ENCODE assay signal across 30 mouse cellular contexts in genomic region chr2:60914524-60915280, GRCm38 (mm10). TPM values are rescaled to one million over a fixed set of nuclear protein-coding genes. Genes with fewer than 3 reads are reported as not detected.
DNase-seq lines count a peak whose midpoint lies in the region; ATAC-seq and TF ChIP-seq lines count a peak whose summit lies in the region.
"Had no signal": no experiment of that assay in that cellular context is flagged by ENCODE, and none has a peak within 500 bp of the region (broad histone marks: within the 10 kb centered on the region; RNA-seq: fewer than 3 reads in every experiment).

No protein-coding gene starts in this region.

- no peaks in the 10 kb centered on the region for H3K27me3 ChIP-seq in heart, adult 2 months (ENCODE audit: control insufficient read depth, insufficient read depth, low read length)
- H3K27me3 ChIP-seq in limb, embryonic 13.5 days: no peaks in the 10 kb centered on the region
- H3K27me3 ChIP-seq: embryonic facial prominence, embryonic 15.5 days; forebrain, embryonic 12.5 days; heart, embryonic 12.5 days; hindbrain, embryonic 15.5 days; midbrain, embryonic 15.5 days; neural tube, embryonic 15.5 days had no signal

- peaks cover 37% of the 10 kb centered on the region for H3K36me3 ChIP-seq in heart, adult 2 months (ENCODE audit: control insufficient read depth, insufficient read depth, low read length)
- H3K36me3 ChIP-seq in limb, embryonic 13.5 days: no peaks in the 10 kb centered on the region
- H3K36me3 ChIP-seq: embryonic facial prominence, embryonic 10.5 days; embryonic facial prominence, embryonic 15.5 days; forebrain, embryonic 12.5 days; heart, embryonic 12.5 days; hindbrain, embryonic 10.5 days; hindbrain, embryonic 15.5 days; midbrain, embryonic 10.5 days; midbrain, embryonic 15.5 days; neural tube, embryonic 15.5 days had no signal

- intact Hi-C loops in heart, adult 2 months (cut with DNase I): no loop called here
- intact Hi-C loops in heart, postnatal 14 days (cut with DNase I): no loop called here

- no peak overlapping the region for H3K4me3 ChIP-seq in heart, adult 2 months
- H3K4me3 ChIP-seq in limb, embryonic 13.5 days: no peak overlapping the region
- H3K4me3 ChIP-seq: embryonic facial prominence, embryonic 10.5 days; embryonic facial prominence, embryonic 15.5 days; forebrain, embryonic 12.5 days; heart, embryonic 12.5 days; hindbrain, embryonic 10.5 days; hindbrain, embryonic 15.5 days; midbrain, embryonic 10.5 days; midbrain, embryonic 15.5 days; neural tube, embryonic 15.5 days had no signal

- H3K79me2 ChIP-seq in heart, adult 2 months (replicated peaks; ENCODE audit: control insufficient read depth, insufficient read depth, low read length): no peaks in the 10 kb centered on the region; the same call in none of the 2 replicates

- H3K9ac ChIP-seq in heart, adult 2 months (ENCODE audit: low read depth, low read length): no peak overlapping the region
- no peak overlapping the region for H3K9ac ChIP-seq in limb, embryonic 13.5 days
- H3K9ac ChIP-seq: embryonic facial prominence, embryonic 15.5 days; forebrain, embryonic 12.5 days; heart, embryonic 12.5 days; hindbrain, embryonic 15.5 days; liver, postnatal 0 days; midbrain, embryonic 15.5 days; neural tube, embryonic 15.5 days had no signal

- H3K4me1 ChIP-seq in heart, adult 2 months (ENCODE audit: control insufficient read depth, insufficient read depth, low read length): peaks cover 28% of the 10 kb centered on the region
- H3K4me1 ChIP-seq in limb, embryonic 13.5 days: peaks cover 51% of the 10 kb centered on the region
- H3K4me1 ChIP-seq: midbrain, embryonic 15.5 days had no signal

- WGBS in heart, adult 2 months: 58% methylated on average over 7 of the region's 7 CpGs
- WGBS in limb, embryonic 13.5 days: 48% methylated on average over 7 of the region's 7 CpGs

- no peak for TF ChIP-seq POLR2A in heart, adult 2 months (IDR thresholded peaks at IDR 0.05; ENCODE audit: insufficient read depth, low read depth, low read length)

- TF ChIP-seq EP300 in heart, adult 2 months (IDR thresholded peaks at IDR 0.05; ENCODE audit: insufficient read depth, low read depth, low read length): no peak

- no peak overlapping the region for H3K4me2 ChIP-seq in limb, embryonic 13.5 days (replicated peaks)
- H3K4me2 ChIP-seq: embryonic facial prominence, embryonic 15.5 days; forebrain, embryonic 12.5 days; heart, embryonic 12.5 days; hindbrain, embryonic 15.5 days; liver, embryonic 11.5 days; midbrain, embryonic 15.5 days; neural tube, embryonic 15.5 days had no signal

- peak overlapping the region; percentile 6 for H3K27ac ChIP-seq in heart, adult 2 months
- H3K27ac ChIP-seq in limb, embryonic 13.5 days: no peak overlapping the region
- H3K27ac ChIP-seq: embryonic facial prominence, embryonic 10.5 days; embryonic facial prominence, embryonic 15.5 days; forebrain, embryonic 12.5 days; hindbrain, embryonic 10.5 days; hindbrain, embryonic 15.5 days; macrophage; midbrain, embryonic 10.5 days; midbrain, embryonic 15.5 days; neural tube, embryonic 15.5 days had no signal

- DNase-seq in heart, adult 2 months: no peak
- DNase-seq in heart, postnatal 14 days: no peak
- peak; percentile 24 for DNase-seq in right cerebral cortex, adult 18-20 months
- DNase-seq in right cerebral cortex, postnatal 25 days: no peak
- DNase-seq: adrenal gland, postnatal 25 days; B cell, adult 2 months; cerebellum, adult 18-20 months; cerebellum, postnatal 25 days; gastrocnemius, postnatal 25 days; heart, adult 11 months; heart, postnatal 10 days; kidney, adult 11 months; kidney, postnatal 25 days; liver, postnatal 0 days; retina, postnatal 1 day had no signal

- no peak for TF ChIP-seq CTCF in heart, adult 2 months (IDR thresholded peaks at IDR 0.05)

- no peaks in the 10 kb centered on the region for H3K9me3 ChIP-seq in limb, embryonic 13.5 days
- H3K9me3 ChIP-seq: embryonic facial prominence, embryonic 10.5 days; embryonic facial prominence, embryonic 15.5 days; forebrain, embryonic 12.5 days; heart, embryonic 12.5 days; hindbrain, embryonic 10.5 days; hindbrain, embryonic 15.5 days; midbrain, embryonic 10.5 days; midbrain, embryonic 15.5 days; neural tube, embryonic 15.5 days had no signal

- peak; percentile 60; the same call in 1 of the 2 replicates for ATAC-seq in limb, embryonic 13.5 days (ENCODE audit: low FRiP score, low read depth)
- ATAC-seq in megakaryocyte progenitor cell, adult 5-6 weeks (replicated peaks; ENCODE audit: poor library complexity): no peak
- ATAC-seq: inflammation-experienced regulatory T-cells, adult 6 months; liver, postnatal 0 days; lung, postnatal 0 days; midbrain, embryonic 15.5 days had no signal

RNA-seq across cellular contexts. Expression of gene Rbms1, which starts 48.3 kb away (rescaled TPM):
- 10 to 100 TPM; 44.5 to 48.7 TPM for total RNA-seq in heart, adult 2 months (2021)
- polyA plus RNA-seq in heart, adult 2 months (2012; rRNA removed): 72.9 and 79.4 TPM in 2 replicates
- total RNA-seq in heart, postnatal 14 days (2021): 10 to 100 TPM; 60.8 to 65.8 TPM
- 112 and 116 TPM in 2 replicates for polyA plus RNA-seq in limb, embryonic 13.5 days (2015; fragmentation: Nextera tagmentation; extraction: Ambion mirVana)
- 29.3 and 31.5 TPM in 2 replicates for total RNA-seq in megakaryocyte progenitor cell, adult 5-6 weeks (2015)
- 24.5 and 28.2 TPM in 2 replicates for total RNA-seq in megakaryocyte progenitor cell, adult 5-6 weeks (2017)
